Mouse (Mus musculus) heart, adult 18-20 months (tissue): ENCODE measurements around the gene Dnaaf3. TPM values are rescaled to one million over a fixed set of nuclear protein-coding genes. Genes with fewer than 3 reads are reported as not detected.
A peak's percentile ranks its signal among the peaks of the same experiment; 100 is the strongest.

ENCODE experiments used
- DNase-seq, 2 experiments: peaks; one replicate each; pipeline ENCODE4 v3.0.0; 2021 to 2022; ENCODE audit warnings: mixed read lengths in 1 of 2
- total RNA-seq, 2 experiments: library from RNA; stranded (reverse); gene quantifications; 2 replicates each; pipeline ENCODE4 v1.2.3; 2021

Gene Dnaaf3
- total RNA-seq, 2 experiments from 2014 or later = 2.0 to 2.5 TPM

- peak; percentile 62 to 66 for DNase-seq
These were observed 10.8 kb downstream of the Dnaaf3 start for GRCm38 (mm10) chr7:4521231-4522003.

- DNase-seq = peak in 1 of 2 experiments; percentile 5
These were observed 13.8 kb downstream of the Dnaaf3 start for GRCm38 (mm10) chr7:4518487-4518886.

- peak; percentile 64 to 73 for DNase-seq
These were observed 15.8 kb downstream of the Dnaaf3 start, which contains the start of gene Tnnt1 for GRCm38 (mm10) chr7:4516332-4517050. Gene Tnnt1 (minus strand): TSS chr7:4516382.

- peak in 1 of 2 experiments; percentile 29 for DNase-seq
These were observed 16.4 kb downstream of the Dnaaf3 start for GRCm38 (mm10) chr7:4515853-4516252.

GRCm38 (mm10) chr7:4513829-4514712, 18.2 kb downstream of the Dnaaf3 start:
- peak in 1 of 2 experiments; percentile 36 for DNase-seq

GRCm38 (mm10) chr7:4513236-4513635, 19.0 kb downstream of the Dnaaf3 start:
- peak in 1 of 2 experiments; percentile 71 for DNase-seq

GRCm38 (mm10) chr7:4511489-4512224, 20.6 kb downstream of the Dnaaf3 start:
- peak in 1 of 2 experiments; percentile 52 for DNase-seq

GRCm38 (mm10) chr7:4509863-4510608, 22.2 kb downstream of the Dnaaf3 start:
- DNase-seq = peak; percentile 87 to 89

- DNase-seq = no peak
These were observed 23.5 kb downstream of the Dnaaf3 start for GRCm38 (mm10) chr7:4508739-4509116.

- no peak for DNase-seq
These were observed 24.1 kb downstream of the Dnaaf3 start for GRCm38 (mm10) chr7:4508062-4508738.

GRCm38 (mm10) chr7:4507220-4507619, 25.0 kb downstream of the Dnaaf3 start:
- no peak for DNase-seq

GRCm38 (mm10) chr7:4504646-4505435, 27.4 kb downstream of the Dnaaf3 start:
- no peak for DNase-seq

- DNase-seq = no peak
These were observed 28.4 kb downstream of the Dnaaf3 start for GRCm38 (mm10) chr7:4503858-4504257.

- DNase-seq = no peak
These were observed 29.2 kb downstream of the Dnaaf3 start for GRCm38 (mm10) chr7:4503100-4503499.

GRCm38 (mm10) chr7:4502421-4503090, 29.7 kb downstream of the Dnaaf3 start:
- DNase-seq = peak in 1 of 2 experiments; percentile 72

- peak; percentile 97 to 98 for DNase-seq
These were observed 30.5 kb downstream of the Dnaaf3 start, which contains the start of gene Ppp1r12c for GRCm38 (mm10) chr7:4501558-4502397. Gene Ppp1r12c (minus strand): TSS chr7:4501680.

GRCm38 (mm10) chr7:4500892-4501471, 31.3 kb downstream of the Dnaaf3 start:
- DNase-seq = peak in 1 of 2 experiments; percentile 66
